ENCODE assay signal across 20 mouse cellular contexts in genomic region chr14:114002420-114002819, GRCm38 (mm10).
A peak's percentile ranks its signal among the peaks of the same experiment; 100 is the strongest.
DNase-seq lines count a peak whose midpoint lies in the region; ATAC-seq lines count a peak whose summit lies in the region.
"Had no signal": no experiment of that assay in that cellular context is flagged by ENCODE, and none has a peak within 500 bp of the region (broad histone marks: within the 10 kb centered on the region; RNA-seq: fewer than 3 reads in every experiment).

No protein-coding gene starts in this region.

- DNase-seq in left cerebral cortex, adult 18-20 months (ENCODE audit: low spot score in 2 of 2): peak; percentile 11 to 63
- DNase-seq in left cerebral cortex, postnatal 10 days (ENCODE audit: extremely low spot score in 1 of 2, low spot score in 2 of 2): no peak
- DNase-seq in frontal cortex, adult 2 months (ENCODE audit: extremely low spot score in 1 of 2, low spot score in 1 of 2): peak; percentile 63 to 66
- peak; percentile 8 to 26 for DNase-seq in left cerebral cortex, postnatal 14 days (ENCODE audit: low spot score in 2 of 2)
- DNase-seq in right cerebral cortex, postnatal 36 days (ENCODE audit: low spot score in 2 of 2): peak; percentile 9 to 56
- DNase-seq in gastrocnemius, adult 8-10 months (ENCODE audit: low spot score in 2 of 2): no peak
- DNase-seq in thymus, adult 18-20 months: no peak
- DNase-seq: adrenal gland, postnatal 14 days; cerebellum, adult 11-12 months; cerebellum, adult 9-11 months; gastrocnemius, adult 2 months; heart, postnatal 14 days; kidney, adult 2 months; kidney, postnatal 4 days; layer of hippocampus, postnatal 36 days; lung, postnatal 36 days; thymus, postnatal 25 days had no signal

- no peak for ATAC-seq in megakaryocyte-erythroid progenitor cell, adult 5-6 weeks (replicated peaks; ENCODE audit: low FRiP score, low TSS enrichment, poor library complexity, severe bottlenecking)
- ATAC-seq: forebrain, embryonic 16.5 days; hindbrain, embryonic 16.5 days had no signal

- intact Hi-C loops in left cerebral cortex, postnatal 10 days (cut with DNase I): no loop called here
- intact Hi-C loops in left cerebral cortex, postnatal 14 days (cut with DNase I): no loop called here

Comparison
In these comparisons a context has a peak if more than half of its experiments do, and no peak if none do; other contexts are left out.
1. DNase-seq: peak in left cerebral cortex, adult 18-20 months (2 of 2), frontal cortex, adult 2 months (2 of 2), left cerebral cortex, postnatal 14 days (2 of 2) and right cerebral cortex, postnatal 36 days (2 of 2); none in left cerebral cortex, postnatal 10 days (0 of 2), gastrocnemius, adult 8-10 months (0 of 2) and thymus, adult 18-20 months (0 of 2).